Mouse (Mus musculus) olfactory bulb, adult 2 months (tissue): Measurements from ENCODE around the gene Smtnl2.

Experiments
- CTCF ChIP-seq: fragments of 200-500 bp; IDR thresholded peaks from 2 replicates; pipeline ENCODE4 v1.5.1; 2012; ENCODE audit warnings: low read depth, mild to moderate bottlenecking, low read length, moderate library complexity; ENCODE audit not compliant: insufficient read depth
- POLR2A ChIP-seq: fragments of 200-500 bp; IDR thresholded peaks from 2 replicates; pipeline ENCODE4 v1.6.1; 2012; ENCODE audit warnings: mild to moderate bottlenecking, low read depth, low read length, moderate library complexity; ENCODE audit not compliant: insufficient read depth

- TF ChIP-seq POLR2A: no peak
- no peak for TF ChIP-seq CTCF
These were observed 20.3 kb downstream of the Smtnl2 start for GRCm38 (mm10) chr11:72391181-72391580.
